Mouse (Mus musculus): ENCODE results near the gene Slc5a2.
A peak's percentile ranks its signal among the peaks of the same experiment; 100 is the strongest.

Gene Slc5a2

DNA sequence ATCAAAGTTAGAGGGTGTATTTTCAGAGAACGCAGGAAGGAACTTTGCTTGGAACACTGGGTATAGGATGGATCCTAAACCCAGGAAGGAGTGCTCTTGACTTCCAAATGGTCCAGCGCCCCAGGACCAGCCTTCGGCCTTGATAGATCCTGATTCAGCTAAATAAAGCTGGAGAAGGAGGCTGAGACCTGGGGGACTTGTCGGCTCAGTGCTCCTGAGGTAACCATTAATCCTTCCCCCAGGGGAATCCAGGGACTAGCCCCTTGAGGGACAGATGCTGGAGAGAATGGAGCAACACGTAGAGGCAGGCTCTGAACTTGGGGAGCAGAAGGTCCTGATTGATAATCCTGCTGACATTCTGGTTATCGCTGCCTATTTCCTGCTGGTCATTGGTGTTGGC, at the start of gene Slc5a2:
Gene Slc5a2 (plus strand): TSS at position 247 of the 400 bp plus-strand sequence.
- DNase-seq (ENCODE audit: low spot score), result no peak

DNA sequence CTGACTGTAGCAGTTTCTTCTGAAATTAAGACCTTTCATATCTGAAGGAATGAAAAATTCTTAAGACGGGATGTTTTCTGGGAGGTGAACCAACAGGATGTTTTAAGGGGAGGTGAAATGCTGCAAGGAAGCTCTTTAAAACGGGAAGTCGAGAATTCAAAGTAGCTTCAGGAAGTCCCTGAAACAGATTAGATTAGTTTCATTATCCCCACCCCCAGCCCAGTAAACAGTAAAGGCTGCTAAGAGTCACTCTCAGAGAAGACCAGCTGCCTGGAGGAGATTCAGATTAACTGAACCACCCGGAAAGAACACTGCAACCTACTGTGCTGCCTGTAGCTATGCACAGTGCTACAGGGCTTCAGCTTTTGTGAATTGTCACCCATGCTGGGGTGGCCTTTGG, 45.5 kb upstream of the Slc5a2 start:
- no peak for DNase-seq (ENCODE audit: low spot score)

DNA sequence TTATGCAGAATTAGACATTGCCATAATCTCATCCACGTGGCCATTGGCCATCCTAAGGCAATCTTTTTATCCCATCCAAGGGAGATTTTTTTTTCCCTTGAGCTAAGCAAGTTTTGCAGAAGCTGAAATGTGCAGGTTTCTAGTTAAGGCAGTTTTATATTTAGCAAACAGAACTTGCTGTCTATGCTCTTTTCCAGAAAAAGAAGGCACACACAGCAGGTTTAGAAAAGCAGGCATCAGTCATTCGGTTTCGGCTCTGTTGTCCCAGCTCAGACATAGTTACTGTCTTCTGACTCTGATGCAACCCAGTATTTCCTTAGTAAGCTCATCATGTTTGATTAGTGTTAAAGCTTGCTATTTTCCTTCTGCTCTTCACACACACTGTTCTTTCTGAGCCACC, 44.5 kb upstream of the Slc5a2 start:
- no peak for DNase-seq (ENCODE audit: low spot score)

DNA sequence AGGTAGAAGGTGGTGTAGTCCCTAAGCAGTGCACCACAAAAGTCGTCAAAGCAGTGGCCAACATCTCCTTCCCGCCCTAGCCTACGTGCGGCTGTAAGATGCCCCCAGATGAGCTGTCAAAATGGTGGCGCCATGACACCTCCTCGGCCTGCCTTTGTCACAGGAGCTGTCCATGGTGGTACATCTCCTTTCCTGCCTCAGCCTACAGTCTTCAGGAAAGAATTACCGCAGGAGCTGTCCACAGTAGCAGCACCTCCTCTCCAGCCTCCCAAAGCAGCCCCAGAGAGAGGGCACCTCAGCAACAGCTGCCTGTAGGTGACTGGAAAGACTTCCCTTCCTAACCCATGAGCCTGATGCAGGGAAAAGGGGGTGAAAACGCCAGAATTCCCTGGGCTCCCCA, 33.7 kb upstream of the Slc5a2 start:
- no peak for DNase-seq (ENCODE audit: low spot score)

DNA sequence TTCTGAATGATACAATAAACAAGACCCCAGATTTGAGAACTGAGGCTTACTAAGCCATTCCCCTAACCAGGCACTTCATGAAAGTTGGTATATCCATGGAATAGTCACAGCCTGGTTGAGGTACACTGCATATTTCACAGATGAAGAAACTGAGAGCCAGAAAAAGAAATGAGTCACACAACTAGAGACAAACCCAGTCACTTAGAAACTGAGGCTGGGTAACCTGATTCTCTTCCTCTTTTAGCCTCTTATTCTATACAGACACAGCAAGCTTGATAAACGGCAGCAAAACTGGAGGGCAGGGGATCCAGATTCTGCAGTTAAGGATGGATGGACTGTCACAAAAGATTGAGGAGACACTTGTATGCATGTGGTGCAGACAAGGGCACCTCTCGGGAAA, 30.7 kb upstream of the Slc5a2 start:
- DNase-seq (ENCODE audit: low spot score), result no peak

DNA sequence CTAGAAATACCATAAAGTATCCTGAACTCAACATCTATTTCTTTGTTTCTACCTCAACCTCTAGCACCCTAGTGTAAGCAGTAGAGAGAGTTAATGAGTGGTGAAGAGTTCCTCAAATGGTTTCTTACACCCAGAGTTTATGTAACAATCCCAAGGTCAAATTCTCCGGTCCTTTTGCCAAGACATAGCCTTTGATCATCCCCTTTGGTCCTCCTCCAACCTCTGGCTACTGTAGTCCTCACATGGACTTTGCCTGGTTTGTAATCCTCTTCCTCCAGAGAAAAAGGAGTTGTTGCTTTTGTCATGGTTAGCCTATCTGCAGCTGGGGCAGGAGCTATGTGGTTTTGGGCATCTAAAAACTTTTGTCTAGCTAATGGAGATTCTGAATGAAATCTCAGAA, 30.0 kb upstream of the Slc5a2 start:
- no peak for DNase-seq (ENCODE audit: low spot score)

DNA sequence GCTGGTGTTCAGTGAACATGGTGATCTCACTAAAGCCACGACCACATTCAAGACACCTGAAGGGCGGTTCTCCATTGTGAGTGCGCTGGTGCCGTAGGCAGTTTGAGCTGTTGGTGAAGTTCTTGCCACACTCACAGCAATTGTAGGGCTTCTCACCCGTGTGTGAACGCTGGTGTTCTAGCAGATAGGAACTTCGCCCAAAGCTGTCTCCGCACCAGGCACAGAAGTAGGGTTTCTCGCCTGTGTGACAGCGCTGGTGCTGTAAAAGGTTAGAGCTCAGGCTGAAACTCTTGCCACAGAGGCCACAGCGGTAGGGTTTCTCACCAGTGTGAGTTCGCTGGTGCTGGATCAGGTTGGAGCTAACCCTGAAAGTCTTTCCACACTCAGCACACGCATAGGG, 29.0 kb upstream of the Slc5a2 start:
- no peak for DNase-seq (ENCODE audit: low spot score)

DNA sequence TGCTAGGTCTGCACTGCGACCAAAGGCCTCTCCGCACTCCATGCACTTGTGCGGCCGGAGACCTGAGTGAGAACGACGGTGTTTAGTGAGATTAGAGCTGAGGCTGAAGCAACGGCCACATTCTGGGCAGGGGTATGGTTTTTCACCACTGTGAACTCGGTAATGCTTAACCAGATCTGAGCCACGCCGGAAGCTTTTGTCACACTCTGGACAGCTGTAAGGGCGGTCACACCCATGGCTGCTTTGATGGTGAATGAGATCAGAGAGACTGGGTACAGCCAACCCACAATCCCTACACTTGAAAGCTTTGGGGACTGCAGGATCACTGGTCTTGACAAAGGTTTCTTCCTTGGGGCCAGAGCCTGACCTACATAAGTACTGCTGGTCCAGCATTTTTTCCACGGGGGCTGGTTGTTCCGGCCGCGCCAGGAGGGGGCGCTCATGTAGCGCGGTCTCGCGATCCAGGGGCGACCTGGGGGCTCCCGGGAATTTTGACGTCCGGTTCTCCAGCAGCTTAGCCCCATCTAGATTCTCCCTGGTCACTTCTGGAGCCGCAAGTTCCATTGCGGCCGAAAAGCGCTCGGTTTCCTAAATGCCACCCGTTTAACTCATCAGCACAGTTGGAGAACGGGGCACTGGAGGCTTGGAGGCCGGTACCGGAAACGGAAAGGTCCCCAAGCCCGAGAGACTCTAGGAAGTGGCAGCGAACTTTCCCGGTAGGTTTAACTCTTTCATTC, 28.4 kb upstream of the Slc5a2 start, which contains the start of gene Armc5:
Gene Armc5 (plus strand): TSS at position 487 of the 737 bp plus-strand sequence.
- peak; percentile 68 for DNase-seq (ENCODE audit: low spot score)

DNA sequence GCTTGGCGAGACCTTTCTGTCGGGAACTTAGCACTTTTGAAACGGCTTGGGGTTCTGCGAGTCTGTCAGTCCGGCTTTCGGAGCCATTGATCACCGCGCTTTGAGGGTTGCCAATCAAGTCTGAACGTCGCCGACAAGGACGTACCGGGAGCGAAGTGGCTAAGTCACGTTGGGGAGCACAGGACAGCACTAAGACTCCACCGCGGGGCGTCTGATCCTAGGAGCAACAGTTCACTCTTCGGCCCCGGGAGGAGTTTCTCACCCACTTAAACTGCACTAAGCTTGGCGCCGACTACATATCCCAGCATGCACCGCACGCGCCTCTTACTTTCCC, 27.9 kb upstream of the Slc5a2 start:
- no peak for DNase-seq (ENCODE audit: low spot score)

DNA sequence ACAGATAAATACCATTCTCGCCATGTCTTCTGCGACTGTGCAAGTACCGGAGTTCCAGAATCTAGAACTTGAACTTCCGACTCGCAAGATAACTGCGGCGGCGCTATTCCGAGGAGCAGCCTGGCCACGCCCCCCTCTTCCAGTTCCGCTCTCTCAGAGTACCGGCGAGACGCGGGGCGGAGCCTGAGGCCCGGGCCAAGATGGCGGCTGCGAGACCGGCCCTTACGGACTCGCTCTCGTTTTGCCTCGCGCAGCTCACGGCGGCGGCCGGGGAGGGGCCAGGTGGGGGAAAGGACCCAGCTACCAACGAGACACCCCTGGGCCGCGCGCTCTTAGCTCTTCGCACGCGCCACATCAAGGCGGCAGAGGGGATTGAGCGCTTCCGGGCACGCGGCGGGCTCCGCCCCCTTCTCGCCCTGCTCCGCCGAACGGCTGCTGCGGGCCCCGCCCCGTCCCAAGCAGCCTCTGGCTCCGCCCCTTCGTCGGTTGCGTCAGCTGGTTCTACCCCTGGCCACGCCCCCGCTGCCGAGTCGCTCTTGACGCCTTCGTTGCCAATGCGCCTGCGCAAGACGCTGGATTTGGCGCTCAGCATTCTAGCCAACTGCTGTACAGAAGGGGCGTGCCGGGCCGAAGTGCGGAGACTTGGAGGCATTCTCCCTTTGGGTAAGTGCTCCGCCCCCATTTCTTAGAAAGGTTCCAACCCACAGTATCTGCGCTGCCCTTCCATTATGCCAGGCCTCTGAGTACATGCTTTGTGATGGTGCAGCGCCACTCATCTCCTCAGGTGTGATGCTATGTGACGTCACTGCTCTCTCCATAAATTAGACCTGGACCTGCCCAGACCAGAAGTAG, 27.3 kb upstream of the Slc5a2 start, which contains the start of gene 9130023H24Rik:
Gene 9130023H24Rik (minus strand): TSS at position 105 of the 852 bp plus-strand sequence.
- peak; percentile 99 for DNase-seq (ENCODE audit: low spot score)

DNA sequence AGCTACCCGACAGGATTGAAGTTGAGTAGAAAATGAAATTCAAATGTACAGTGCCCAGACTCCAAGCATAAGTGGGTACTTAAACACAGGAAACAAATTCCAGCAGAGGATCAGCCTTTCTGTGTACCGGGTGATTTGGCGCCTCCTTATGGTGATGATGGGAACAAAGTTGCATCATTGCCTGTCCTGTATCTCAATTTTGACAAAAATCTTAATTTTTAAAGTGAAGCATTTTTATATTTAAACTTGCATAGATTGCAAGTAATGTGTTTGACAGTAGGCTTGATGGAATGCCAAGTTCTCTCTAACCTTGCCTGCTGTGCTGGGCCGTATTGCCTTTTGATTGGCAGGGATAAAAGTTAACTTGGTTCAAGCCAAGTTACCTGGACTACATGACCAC, 26.5 kb upstream of the Slc5a2 start:
- no peak for DNase-seq (ENCODE audit: low spot score)

DNA sequence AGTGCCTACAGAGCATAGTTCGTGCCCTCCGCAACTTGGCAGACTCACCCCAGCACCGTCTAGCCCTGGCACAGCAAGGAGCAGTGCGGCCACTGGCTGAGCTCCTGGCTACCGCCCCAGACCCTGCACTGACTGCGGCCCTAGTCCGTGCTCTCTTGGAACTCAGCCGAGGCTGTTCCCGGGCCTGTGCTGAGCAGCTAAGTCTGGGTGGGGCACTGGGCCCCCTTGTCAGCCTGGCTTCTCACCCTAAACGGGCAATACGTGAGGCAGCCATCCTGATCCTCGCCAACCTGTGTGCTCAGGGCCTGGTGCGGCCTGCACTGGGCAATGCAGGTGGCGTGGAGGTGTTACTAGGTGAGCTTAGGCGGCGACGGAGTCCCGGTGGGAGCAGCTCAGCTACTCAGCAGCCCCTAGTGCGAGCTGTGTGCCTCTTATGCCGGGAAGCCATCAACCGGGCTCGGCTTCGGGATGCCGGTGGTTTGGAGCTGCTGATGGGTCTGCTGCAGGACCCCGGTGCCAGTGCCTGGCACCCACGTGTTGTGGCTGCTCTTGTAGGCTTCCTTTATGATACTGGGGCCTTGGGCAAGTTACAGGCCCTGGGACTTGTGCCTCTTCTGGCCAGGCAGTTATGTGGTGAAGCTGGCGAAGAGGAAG, 25.2 kb upstream of the Slc5a2 start:
- no peak for DNase-seq (ENCODE audit: low spot score)

DNA sequence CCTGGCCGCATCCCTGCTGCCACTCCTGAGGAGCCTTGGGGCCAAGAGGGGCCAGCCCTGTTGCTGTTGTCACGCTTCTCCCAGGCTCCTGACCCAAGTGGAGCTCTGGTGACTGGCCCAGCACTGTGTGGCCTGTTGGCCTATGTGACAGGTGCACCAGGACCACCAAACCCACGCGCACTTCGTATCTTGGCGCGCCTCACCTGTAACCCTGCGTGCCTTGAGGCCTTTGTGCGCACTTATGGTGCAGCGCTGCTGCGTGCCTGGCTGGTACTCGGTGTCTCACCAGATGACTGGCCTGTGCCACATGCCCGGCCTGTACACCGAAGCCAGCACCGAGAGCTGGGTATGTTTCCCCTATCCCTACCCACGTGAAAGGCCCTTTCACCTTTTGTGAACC, 23.1 kb upstream of the Slc5a2 start:
- no peak for DNase-seq (ENCODE audit: low spot score)

DNA sequence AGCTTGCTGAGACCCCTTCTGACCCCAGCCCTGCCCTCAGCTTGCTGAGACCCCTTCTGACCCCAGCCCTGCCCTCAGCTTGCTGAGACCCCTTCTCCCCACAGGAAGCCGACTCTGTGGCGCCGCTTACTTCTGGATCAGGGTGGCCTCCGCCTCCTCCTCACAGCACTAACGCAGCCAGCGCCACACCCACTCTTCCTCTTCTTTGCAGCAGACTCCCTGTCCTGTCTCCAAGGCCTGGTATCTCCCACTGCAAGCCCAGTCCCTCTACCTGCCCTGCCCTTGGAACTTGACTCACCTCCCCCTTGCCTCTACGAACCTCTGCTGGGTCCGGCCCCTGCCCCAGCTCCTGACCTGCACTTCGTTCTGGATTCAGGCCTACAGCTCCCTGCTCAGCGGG, 21.5 kb upstream of the Slc5a2 start:
- DNase-seq (ENCODE audit: low spot score), result no peak

DNA sequence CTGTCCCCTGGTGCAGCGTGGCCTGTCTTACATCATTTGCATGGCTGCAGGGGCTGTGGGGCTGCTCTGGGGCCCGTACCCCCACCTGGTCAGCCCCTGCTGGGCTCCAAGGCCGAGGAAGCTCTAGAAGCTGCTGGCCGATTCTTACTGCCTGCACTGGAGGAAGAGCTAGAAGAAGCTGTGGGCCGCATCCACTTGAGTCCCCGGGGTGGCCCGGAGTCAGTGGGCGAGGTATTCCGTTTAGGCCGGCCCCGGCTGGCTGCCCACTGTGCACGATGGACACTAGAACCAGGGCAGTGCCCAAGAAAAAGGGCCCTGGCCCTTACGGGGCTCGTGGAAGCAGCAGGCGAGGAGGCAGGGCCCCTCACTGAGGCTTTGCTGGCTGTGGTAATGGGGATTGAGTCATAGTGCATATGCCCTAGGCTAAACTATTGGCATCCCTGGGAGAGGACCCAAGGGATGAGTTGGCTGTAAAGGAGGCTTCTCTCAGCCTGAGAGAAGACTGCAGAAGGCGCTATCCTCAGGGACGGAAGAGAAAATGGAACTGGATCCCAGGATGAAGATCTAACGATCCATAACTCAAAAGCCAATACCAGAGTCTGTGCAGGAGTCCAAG, 20.9 kb upstream of the Slc5a2 start:
- no peak for DNase-seq (ENCODE audit: low spot score)

DNA sequence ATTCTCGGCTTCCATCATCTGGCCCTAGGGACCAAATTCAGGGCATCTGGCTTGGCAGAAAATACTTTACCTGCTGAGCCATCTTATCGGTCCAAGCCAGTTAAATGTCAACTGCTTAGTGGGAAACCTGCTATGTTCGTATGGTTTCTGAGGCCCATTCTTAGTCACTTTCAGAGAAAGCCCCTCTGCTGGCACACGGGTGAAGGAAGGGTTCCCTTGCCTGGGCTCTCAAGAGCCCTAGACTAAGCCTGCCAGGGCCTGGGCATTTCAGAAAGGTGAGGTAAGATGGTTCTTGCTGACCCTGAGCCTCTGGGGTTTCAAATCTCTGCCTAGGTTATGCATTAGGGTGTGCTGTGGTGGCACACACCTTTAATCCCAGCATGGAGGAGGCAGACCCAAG, 19.9 kb upstream of the Slc5a2 start:
- no peak for DNase-seq (ENCODE audit: low spot score)

DNA sequence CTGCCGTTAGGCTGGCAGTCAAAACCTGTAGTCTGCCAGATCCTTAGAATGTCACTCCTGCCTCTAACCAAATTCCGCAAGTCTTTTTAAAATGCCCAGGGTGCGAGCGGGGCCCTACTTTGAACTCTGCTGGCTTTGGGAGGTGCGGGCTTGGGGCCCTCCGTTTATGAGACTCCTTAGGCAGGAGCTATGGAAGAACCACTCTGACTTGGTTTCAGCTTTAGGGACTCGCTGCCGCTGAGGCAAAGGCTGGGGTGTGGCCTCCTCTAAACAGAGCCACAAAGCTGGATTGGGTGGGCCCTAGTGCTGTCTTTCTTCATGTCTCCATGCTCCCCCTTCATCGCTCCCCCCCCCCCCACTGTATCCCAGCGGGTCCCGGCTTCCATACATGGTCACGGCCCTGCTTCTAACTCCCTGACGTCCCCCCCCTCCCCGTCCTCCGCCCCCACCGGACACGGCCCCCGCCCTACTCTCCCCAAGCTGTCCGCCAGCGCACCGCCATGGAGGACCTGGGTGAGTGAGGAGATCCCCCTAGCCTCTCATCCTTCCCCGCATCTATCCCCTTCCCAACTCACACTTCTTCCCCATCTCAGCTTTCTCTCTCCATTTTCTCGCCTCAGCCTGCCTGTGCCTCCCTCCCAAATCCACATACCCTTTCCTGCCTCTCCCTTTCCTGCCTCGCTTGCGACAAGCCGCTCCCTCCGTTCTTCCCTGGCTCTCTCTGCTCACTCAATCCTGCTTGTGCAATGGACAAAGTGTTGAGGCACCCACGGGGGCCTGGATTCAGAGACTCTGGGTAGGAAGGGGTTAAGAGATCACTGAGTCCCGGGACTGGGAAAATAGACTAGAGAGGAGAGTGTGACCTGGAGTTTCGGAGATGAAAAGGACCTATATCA, 18.7 kb upstream of the Slc5a2 start, which contains the start of gene Tgfb1i1:
Gene Tgfb1i1 (plus strand): TSS at position 317 of the 896 bp plus-strand sequence.
- no peak for DNase-seq (ENCODE audit: low spot score)

DNA sequence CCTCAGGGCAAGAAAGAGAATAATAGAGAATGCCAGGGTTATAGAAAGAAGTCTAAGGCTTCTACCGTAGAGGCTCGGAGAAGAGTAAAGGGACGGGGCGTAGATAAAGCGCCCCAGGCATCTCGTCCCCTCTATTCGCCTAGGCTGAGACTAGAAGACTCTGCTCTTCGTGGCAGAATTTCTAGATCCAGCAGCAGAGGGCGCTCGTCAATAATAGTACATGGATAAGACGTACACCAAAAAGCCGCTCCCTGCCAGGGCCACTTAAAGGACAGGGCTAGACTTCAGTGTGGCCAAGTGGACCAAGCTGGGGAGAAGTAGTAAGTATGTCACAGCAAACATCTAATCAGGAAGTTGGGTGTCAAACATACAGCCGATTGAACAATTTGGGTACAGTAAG, 18.0 kb upstream of the Slc5a2 start:
- DNase-seq (ENCODE audit: low spot score), result peak; percentile 64

DNA sequence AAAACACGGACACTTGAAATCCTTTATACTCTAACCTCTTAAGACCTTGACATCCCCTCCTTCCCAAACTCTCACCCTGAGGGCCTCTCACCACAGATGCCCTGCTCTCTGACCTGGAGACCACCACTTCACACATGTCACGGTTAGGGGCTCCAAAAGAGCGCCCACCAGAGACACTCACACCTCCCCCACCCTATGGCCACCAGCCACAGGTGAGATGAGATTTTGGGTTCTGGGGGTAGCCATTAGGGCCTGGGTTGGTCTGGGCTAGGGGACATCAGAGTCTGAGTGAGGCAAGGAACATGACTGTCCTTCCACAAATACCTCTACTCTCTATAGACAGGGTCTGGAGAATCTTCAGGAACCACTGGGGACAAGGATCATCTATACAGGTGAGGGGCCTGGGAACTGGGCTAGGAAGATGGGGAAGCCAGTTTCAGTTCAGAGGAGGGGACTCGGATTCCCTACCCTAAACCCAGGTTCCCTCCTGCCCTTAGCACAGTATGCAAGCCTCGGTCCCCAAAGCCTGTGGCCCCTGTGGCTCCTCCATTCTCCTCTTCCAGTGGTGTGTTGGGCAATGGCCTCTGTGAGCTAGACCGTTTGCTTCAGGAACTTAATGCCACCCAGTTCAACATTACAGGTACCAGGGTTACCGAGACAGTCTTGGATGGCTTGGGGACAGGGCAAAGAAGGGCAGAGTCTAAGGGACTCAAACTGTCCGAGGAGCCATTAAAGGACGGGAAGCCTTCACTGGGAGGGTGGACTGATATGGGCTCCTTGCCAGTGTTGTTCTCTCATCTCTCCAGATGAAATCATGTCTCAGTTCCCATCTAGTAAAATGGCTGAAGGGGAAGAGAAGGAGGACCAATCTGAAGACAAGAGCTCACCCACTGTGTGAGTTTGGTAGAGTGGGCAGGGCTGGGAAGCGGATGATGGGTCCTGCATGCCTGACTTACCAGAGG, 17.1 kb upstream of the Slc5a2 start:
- no peak for DNase-seq (ENCODE audit: low spot score)

DNA sequence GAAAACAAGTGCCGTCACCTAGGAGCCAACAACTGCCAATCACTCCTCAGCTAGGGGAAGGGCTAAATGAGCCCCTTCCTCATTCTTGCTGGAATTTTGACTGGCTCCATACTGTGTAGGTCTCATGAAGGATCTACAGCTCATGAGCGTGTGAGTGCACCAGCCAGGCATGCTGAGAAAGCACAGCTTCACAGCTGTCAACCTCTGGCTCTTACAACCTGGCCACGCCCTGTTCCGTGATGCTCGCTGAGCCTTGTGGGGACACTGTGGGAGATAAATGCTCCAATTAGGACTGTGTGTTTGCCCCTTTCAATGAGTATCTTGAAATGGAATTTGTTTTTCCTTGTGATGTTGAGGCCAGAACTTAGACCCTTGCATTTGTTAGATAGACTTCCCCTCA, 15.5 kb upstream of the Slc5a2 start:
- no peak for DNase-seq (ENCODE audit: low spot score)

Measured in urinary bladder, postnatal 10 days (tissue).